In genomic region chr4:57166922-57167870, GRCm38 (mm10) we compare ENCODE assay signal across 8 mouse cellular contexts. TPM values are rescaled to one million over a fixed set of nuclear protein-coding genes. Genes with fewer than 3 reads are reported as not detected.
DNase-seq lines count a peak whose midpoint lies in the region; ATAC-seq and TF ChIP-seq lines count a peak whose summit lies in the region.

No protein-coding gene starts in this region.

- no peak overlapping the region for H3K4me2 ChIP-seq in kidney, embryonic 15.5 days
- H3K4me2 ChIP-seq in stomach, embryonic 15.5 days: no peak overlapping the region
- H3K4me2 ChIP-seq in midbrain, embryonic 15.5 days: no peak overlapping the region

- ATAC-seq in kidney, embryonic 15.5 days (replicated peaks; ENCODE audit: low FRiP score): no peak
- ATAC-seq in stomach, embryonic 15.5 days (ENCODE audit: insufficient read depth, low FRiP score, low read depth): peak; percentile 80
- ATAC-seq in midbrain, embryonic 15.5 days (replicated peaks): no peak

- H3K27ac ChIP-seq in layer of hippocampus, adult 2 months: 0 out of 2 replicates have a peak overlapping the region, but pooled peaks have one; percentile 32
- peak overlapping the region; percentile 41; the same call in 1 of the 2 replicates for H3K27ac ChIP-seq in kidney, embryonic 15.5 days
- peak overlapping the region; percentile 75 for H3K27ac ChIP-seq in stomach, embryonic 15.5 days
- no peak overlapping the region for H3K27ac ChIP-seq in midbrain, embryonic 15.5 days

- DNase-seq in layer of hippocampus, adult 2 months (ENCODE audit: low spot score in 2 of 2): no peak
- DNase-seq in layer of hippocampus, adult 9-10 months (ENCODE audit: low spot score): no peak
- peak; percentile 25 for DNase-seq in c-Kit-positive CD71-negative TER-119-negative erythroid progenitor cells, embryonic 14.5 days (ENCODE audit: low read depth)
- DNase-seq in heart, postnatal 4 days: no peak
- no peak for DNase-seq in left cerebral cortex, adult 11 months (ENCODE audit: low spot score)

- H3K9me3 ChIP-seq in kidney, embryonic 15.5 days (replicated peaks): no peaks in the 10 kb centered on the region
- no peaks in the 10 kb centered on the region for H3K9me3 ChIP-seq in stomach, embryonic 15.5 days
- no peaks in the 10 kb centered on the region for H3K9me3 ChIP-seq in midbrain, embryonic 15.5 days

- no peak overlapping the region for H3K4me3 ChIP-seq in layer of hippocampus, adult 2 months
- no peak overlapping the region for H3K4me3 ChIP-seq in kidney, embryonic 15.5 days (replicated peaks)
- H3K4me3 ChIP-seq in stomach, embryonic 15.5 days (replicated peaks): no peak overlapping the region
- no peak overlapping the region for H3K4me3 ChIP-seq in midbrain, embryonic 15.5 days

- peak; percentile 72 for TF ChIP-seq CTCF in layer of hippocampus, adult 2 months (conservative IDR thresholded peaks at IDR 0.05)

- 0 out of 2 replicates have a peak, but pooled peaks cover 6% of the 10 kb centered on the region for H3K4me1 ChIP-seq in kidney, embryonic 15.5 days
- peaks cover 9% of the 10 kb centered on the region; the same call in 1 of the 2 replicates for H3K4me1 ChIP-seq in stomach, embryonic 15.5 days
- H3K4me1 ChIP-seq in midbrain, embryonic 15.5 days: no peaks in the 10 kb centered on the region; the same call in 1 of the 2 replicates

- H3K36me3 ChIP-seq in kidney, embryonic 15.5 days: no peaks in the 10 kb centered on the region
- no peaks in the 10 kb centered on the region for H3K36me3 ChIP-seq in stomach, embryonic 15.5 days
- H3K36me3 ChIP-seq in midbrain, embryonic 15.5 days (replicated peaks): no peaks in the 10 kb centered on the region

- no peak overlapping the region for H3K9ac ChIP-seq in kidney, embryonic 15.5 days
- H3K9ac ChIP-seq in stomach, embryonic 15.5 days: no peak overlapping the region
- no peak overlapping the region for H3K9ac ChIP-seq in midbrain, embryonic 15.5 days

- WGBS in kidney, embryonic 15.5 days: 51% methylated on average over 12 of the region's 12 CpGs
- WGBS in stomach, embryonic 15.5 days: 43% methylated on average over 12 of the region's 12 CpGs
- WGBS in midbrain, embryonic 15.5 days: 61% methylated on average over 12 of the region's 12 CpGs

- H3K27me3 ChIP-seq in kidney, embryonic 15.5 days: no peaks in the 10 kb centered on the region
- no peaks in the 10 kb centered on the region for H3K27me3 ChIP-seq in stomach, embryonic 15.5 days (replicated peaks)
- H3K27me3 ChIP-seq in midbrain, embryonic 15.5 days (replicated peaks): no peaks in the 10 kb centered on the region

RNA-seq across cellular contexts. Expression of gene Epb41l4b, which starts 24.0 kb away (rescaled TPM):
- 10 to 100 TPM; 20.3 to 26.7 TPM for total RNA-seq in layer of hippocampus, adult 2 months (2021)
- polyA plus RNA-seq in kidney, embryonic 15.5 days (2015; fragmentation: Nextera tagmentation; extraction: Ambion mirVana): 2.2 and 2.9 TPM in 2 replicates
- polyA plus RNA-seq in stomach, embryonic 15.5 days (2015; fragmentation: Nextera tagmentation; extraction: Ambion mirVana): 11.4 and 11.6 TPM in 2 replicates
- 1 to 10 TPM; 4.9 to 5.4 TPM for total RNA-seq in heart, postnatal 4 days (2021)
- polyA plus RNA-seq in midbrain, embryonic 15.5 days (2015; fragmentation: Nextera tagmentation; extraction: Ambion mirVana): 3.5 and 3.7 TPM in 2 replicates
